Mouse (Mus musculus) lung, embryonic 15.5 days (tissue): ENCODE data around the gene Golga1. TPM values are rescaled to one million over a fixed set of nuclear protein-coding genes. Genes with fewer than 3 reads are reported as not detected.

ENCODE experiments used
- ATAC-seq: fragments of 200-750 bp; cut with Nextera tagmentation; 2 replicates; pipeline ENCODE4 v1.8.0; 2017; ENCODE audit warnings: moderate number of reproducible peaks, borderline replicate concordance; ENCODE audit not compliant: low FRiP score, low TSS enrichment; ENCODE audit errors: extremely low read depth
- H3K27ac ChIP-seq: fragments of 300-500 bp; sonication (generic); 2 replicates; pipeline ENCODE4 v1.5.1; 2015; ENCODE audit warnings: moderate library complexity, mild to moderate bottlenecking, inconsistent platforms
- H3K27me3 ChIP-seq: fragments of 300-500 bp; sonication (generic); 2 replicates; pipeline ENCODE4 v1.6.1; 2015; ENCODE audit warnings: inconsistent platforms
- H3K36me3 ChIP-seq: fragments of 300-500 bp; sonication (generic); 2 replicates; pipeline ENCODE4 v1.6.1; 2015; ENCODE audit warnings: inconsistent platforms
- H3K4me1 ChIP-seq: fragments of 300-500 bp; sonication (generic); 2 replicates; pipeline ENCODE4 v1.6.1; 2015; ENCODE audit warnings: inconsistent platforms
- H3K4me2 ChIP-seq: fragments of 300-500 bp; sonication (generic); 2 replicates; pipeline ENCODE4 v1.6.1; 2015; ENCODE audit warnings: inconsistent platforms, mild to moderate bottlenecking, moderate library complexity
- H3K4me3 ChIP-seq: fragments of 300-500 bp; sonication (generic); 2 replicates; pipeline ENCODE4 v1.5.1; 2015; ENCODE audit warnings: mild to moderate bottlenecking, inconsistent platforms
- H3K9ac ChIP-seq: fragments of 300-500 bp; sonication (generic); 2 replicates; pipeline ENCODE4 v1.6.1; 2015; ENCODE audit warnings: inconsistent platforms
- H3K9me3 ChIP-seq: fragments of 300-500 bp; sonication (generic); 2 replicates; pipeline ENCODE4 v1.6.1; 2016; ENCODE audit warnings: inconsistent platforms
- WGBS: fragments of 180-500 bp; shearing (Covaris S2); methylation state at CpG from one replicate; pipeline ENCODE4 v1.1.7; 2015; 5-methylcytosine and 5-hydroxymethylcytosine counted together
- polyA plus RNA-seq: library from polyadenylated mRNA; unstranded; fragments of >200 nt; fragmentation: Nextera tagmentation; extraction: Ambion mirVana; gene quantifications from 2 replicates; pipeline ENCODE4 v1.2.1, GENCODE M21; 2015

The Golga1 gene
- polyA plus RNA-seq, 1 experiment from 2014 or later, result 24.9 TPM

DNA sequence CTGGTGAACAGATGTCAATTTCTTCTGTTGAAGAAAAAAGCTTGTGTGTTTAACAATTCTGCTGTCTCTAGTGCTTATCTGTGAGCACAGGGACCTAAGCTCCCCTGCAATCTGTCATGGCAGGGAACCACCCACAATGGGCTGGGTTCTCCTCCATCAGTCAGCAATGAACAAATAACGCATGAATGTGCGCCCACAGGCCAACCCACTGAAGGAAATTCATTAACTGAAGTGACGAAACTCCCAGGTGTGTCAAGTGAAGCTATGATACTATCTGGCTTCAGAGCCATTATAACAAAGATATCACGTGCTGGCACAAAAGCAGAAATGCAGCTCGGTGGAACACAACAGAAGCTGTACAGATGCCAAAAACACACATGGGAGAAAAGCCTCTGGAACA is 95.3 kb downstream of the Golga1 start:
- ATAC-seq, result no peak
- H3K9ac ChIP-seq, result no peak overlapping the region
- H3K4me1 ChIP-seq, result no peaks in the 10 kb centered on the region
- H3K4me3 ChIP-seq, result no peak overlapping the region
- no peak overlapping the region for H3K4me2 ChIP-seq
- H3K9me3 ChIP-seq, result no peaks in the 10 kb centered on the region
- no peak overlapping the region for H3K27ac ChIP-seq
- 56% methylated on average over 5 of the region's 5 CpGs for WGBS
- H3K27me3 ChIP-seq, result no peaks in the 10 kb centered on the region
- H3K36me3 ChIP-seq, result no peaks in the 10 kb centered on the region

DNA sequence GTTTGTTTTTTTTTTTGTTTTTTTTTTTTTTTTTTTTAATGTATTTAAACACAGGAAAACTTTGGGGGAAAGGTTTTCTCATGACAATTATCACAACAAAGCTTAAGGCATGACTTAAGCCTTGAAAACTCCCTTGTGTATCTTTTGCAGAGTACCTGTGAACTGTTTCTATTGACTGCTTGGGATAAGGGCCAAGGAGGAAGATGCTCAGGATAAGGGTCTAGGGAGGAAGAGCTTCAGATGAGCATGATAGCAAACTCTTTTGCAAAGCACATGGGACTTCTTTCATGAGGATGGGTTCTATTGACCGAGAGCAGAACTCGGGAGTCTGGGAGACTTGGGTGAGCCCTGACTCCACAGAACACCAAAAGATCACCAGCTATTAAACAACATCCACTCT is 95.7 kb downstream of the Golga1 start:
- no peak overlapping the region for H3K4me3 ChIP-seq
- 77% methylated on average over 2 of the region's 2 CpGs for WGBS
- H3K27ac ChIP-seq, result no peak overlapping the region
- H3K27me3 ChIP-seq, result no peaks in the 10 kb centered on the region
- no peak for ATAC-seq
- no peak overlapping the region for H3K9ac ChIP-seq
- H3K9me3 ChIP-seq, result no peaks in the 10 kb centered on the region
- no peaks in the 10 kb centered on the region for H3K4me1 ChIP-seq
- no peak overlapping the region for H3K4me2 ChIP-seq
- H3K36me3 ChIP-seq, result no peaks in the 10 kb centered on the region

Other genes with a start within 250 kb of the Golga1 start
- 0.79 and 1.6 TPM in 2 replicates for gene Nr6a1, start 137.9 kb downstream of the Golga1 start, polyA plus RNA-seq
- 4.8 and 5.6 TPM in 2 replicates for gene Olfml2a, start 133.6 kb downstream of the Golga1 start, polyA plus RNA-seq
- 1.4 and 2.1 TPM in 2 replicates for gene Wdr38, start 68.1 kb downstream of the Golga1 start, polyA plus RNA-seq
- gene Arpc5l, start 60.2 kb downstream of the Golga1 start, polyA plus RNA-seq, result 126 and 129 TPM in 2 replicates
- 831 and 909 TPM in 2 replicates for gene Rpl35, start 59.9 kb downstream of the Golga1 start, polyA plus RNA-seq
- 8.6 and 9.4 TPM in 2 replicates for gene Scai, start 125.2 kb upstream of the Golga1 start, polyA plus RNA-seq
- 79.8 and 81.3 TPM in 2 replicates for gene Ppp6c, start 160.9 kb upstream of the Golga1 start, polyA plus RNA-seq